Mouse (Mus musculus) embryonic facial prominence, embryonic 14.5 days (tissue): ENCODE results near the gene Trim71. TPM values are rescaled to one million over a fixed set of nuclear protein-coding genes. Genes with fewer than 3 reads are reported as not detected.
"Not testable (repeated sequence)": the region's sequence is repeated elsewhere in the genome, so short reads cannot be mapped to it uniquely, and the experiment has no call there.

ENCODE experiments used
- ATAC-seq: fragments of 200-750 bp; cut with Nextera tagmentation; 2 replicates; pipeline ENCODE4 v1.8.0; 2017; ENCODE audit warnings: low read depth, moderate number of reproducible peaks, moderate TSS enrichment
- DNase-seq: peaks from one replicate; pipeline ENCODE4 v3.0.0-alpha.2; 2015; ENCODE audit warnings: low spot score
- H3K27ac ChIP-seq: fragments of 300-500 bp; sonication (generic); replicated peaks from 2 replicates; pipeline ENCODE4 v1.5.1; 2014; ENCODE audit warnings: low read depth, mild to moderate bottlenecking, low read length, moderate library complexity
- H3K27me3 ChIP-seq: fragments of 300-500 bp; sonication (generic); replicated peaks from 2 replicates; pipeline ENCODE4 v1.6.1; 2014; ENCODE audit warnings: low read length; ENCODE audit not compliant: control insufficient read depth, insufficient read depth
- H3K36me3 ChIP-seq: fragments of 300-500 bp; sonication (generic); 2 replicates; pipeline ENCODE4 v1.6.1; 2014; ENCODE audit warnings: low read length, mixed read lengths; ENCODE audit not compliant: control insufficient read depth, insufficient read depth
- H3K4me1 ChIP-seq: fragments of 300-500 bp; sonication (generic); 2 replicates; pipeline ENCODE4 v1.6.1; 2014; ENCODE audit warnings: antibody characterized with exemption, low read length; ENCODE audit not compliant: control insufficient read depth, insufficient read depth
- H3K4me2 ChIP-seq: fragments of 300-500 bp; sonication (generic); 2 replicates; pipeline ENCODE4 v1.6.1; 2014; ENCODE audit warnings: low read depth, mild to moderate bottlenecking, low read length, moderate library complexity, mixed read lengths
- H3K4me3 ChIP-seq: fragments of 300-500 bp; sonication (generic); 2 replicates; pipeline ENCODE4 v1.5.1; 2014; ENCODE audit warnings: low read depth, mild to moderate bottlenecking, low read length
- H3K9ac ChIP-seq: fragments of 300-500 bp; sonication (generic); 2 replicates; pipeline ENCODE4 v1.6.1; 2014; ENCODE audit warnings: low read depth, mild to moderate bottlenecking, low read length, moderate library complexity, mixed read lengths
- H3K9me3 ChIP-seq: fragments of 300-500 bp; sonication (generic); 2 replicates; pipeline ENCODE4 v1.6.1; 2016; ENCODE audit warnings: low read length; ENCODE audit not compliant: control insufficient read depth
- WGBS: fragments of 180-500 bp; shearing (Covaris S2); extraction: QIAGEN DNeasy Blood & Tissue Kit; methylation state at CpG from one replicate; pipeline ENCODE4 v1.1.7; 2014; 5-methylcytosine and 5-hydroxymethylcytosine counted together
- polyA plus RNA-seq: library from polyadenylated mRNA; unstranded; fragments of >200 nt; fragmentation: Nextera tagmentation; extraction: Ambion mirVana; gene quantifications from 2 replicates; pipeline ENCODE4 v1.2.1, GENCODE M21; 2014

Trim71 gene
- polyA plus RNA-seq, 1 experiment from 2014 or later: 0.06 TPM

DNA sequence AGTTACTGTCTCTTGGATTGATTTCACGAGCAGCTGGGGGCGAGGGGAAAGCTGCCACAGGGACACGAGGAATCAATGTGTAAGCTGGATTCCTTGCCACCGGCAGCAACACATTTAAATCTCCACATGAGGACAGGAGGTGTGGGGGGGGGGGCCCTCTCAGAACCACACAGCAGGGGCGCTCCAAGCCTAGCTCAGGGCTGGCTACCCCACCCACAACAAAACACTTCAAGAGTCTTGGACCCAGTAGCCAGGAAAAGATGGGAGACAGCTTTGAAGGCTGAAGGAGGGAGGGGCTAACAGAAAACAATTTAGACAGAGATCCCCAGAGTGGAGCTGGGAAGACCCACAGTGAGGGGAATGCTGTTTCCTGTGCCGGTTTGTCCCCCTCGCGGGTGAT is 38.3 kb downstream of the Trim71 start:
- Histone ChIP-seq H3K4me1 (peaks cover 14% of the 10 kb centered on the region), H3K4me3 (no peak overlapping the region), H3K36me3 (no peaks in the 10 kb centered on the region), H3K9ac (no peak overlapping the region), H3K9me3 (no peaks in the 10 kb centered on the region), H3K27ac (no peak overlapping the region), H3K27me3 (no peaks in the 10 kb centered on the region), H3K4me2 (peak overlapping the region; percentile 36; the same call in 1 of the 2 replicates)
- DNase-seq: no peak
- no peak for ATAC-seq
- 1% methylated on average over 8 of the region's 8 CpGs for WGBS

DNA sequence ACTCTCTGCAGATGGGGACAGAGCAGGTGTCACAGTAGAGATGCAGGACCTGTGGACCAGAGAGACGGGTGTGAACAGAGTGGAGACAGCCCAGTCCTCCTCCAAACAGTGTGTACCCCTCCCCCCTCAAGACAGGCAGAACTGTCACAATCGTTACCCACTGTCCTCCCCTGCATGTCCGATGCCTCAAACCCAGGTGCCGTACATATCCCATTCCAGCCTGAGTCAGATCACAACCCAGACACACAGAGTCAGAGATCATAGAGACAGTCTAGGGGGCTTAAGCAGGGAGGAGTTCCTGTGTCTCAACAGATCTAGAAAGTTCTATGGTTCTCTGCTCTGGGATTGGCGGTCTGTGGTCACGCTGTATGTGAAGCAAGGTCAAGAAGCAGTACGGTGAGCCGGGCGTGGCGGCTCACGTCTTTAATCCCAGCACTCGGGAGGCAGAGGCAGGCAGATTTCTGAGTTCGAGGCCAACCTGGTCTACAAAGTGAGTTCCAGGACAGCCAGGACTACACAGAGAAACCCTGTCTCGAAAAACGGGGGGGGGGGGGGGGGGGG is 39.0 kb downstream of the Trim71 start:
- H3K9me3 ChIP-seq: no peaks in the 10 kb centered on the region
- ATAC-seq: no peak
- no peak overlapping the region for H3K27ac ChIP-seq
- no peak for DNase-seq
- 92% methylated on average over 13 of the region's 15 CpGs for WGBS
- peaks cover 13% of the 10 kb centered on the region for H3K4me1 ChIP-seq
- H3K4me3 ChIP-seq: no peak overlapping the region
- no peaks in the 10 kb centered on the region for H3K27me3 ChIP-seq
- no peak overlapping the region for H3K9ac ChIP-seq
- no peaks in the 10 kb centered on the region for H3K36me3 ChIP-seq
- H3K4me2 ChIP-seq: no peak overlapping the region

DNA sequence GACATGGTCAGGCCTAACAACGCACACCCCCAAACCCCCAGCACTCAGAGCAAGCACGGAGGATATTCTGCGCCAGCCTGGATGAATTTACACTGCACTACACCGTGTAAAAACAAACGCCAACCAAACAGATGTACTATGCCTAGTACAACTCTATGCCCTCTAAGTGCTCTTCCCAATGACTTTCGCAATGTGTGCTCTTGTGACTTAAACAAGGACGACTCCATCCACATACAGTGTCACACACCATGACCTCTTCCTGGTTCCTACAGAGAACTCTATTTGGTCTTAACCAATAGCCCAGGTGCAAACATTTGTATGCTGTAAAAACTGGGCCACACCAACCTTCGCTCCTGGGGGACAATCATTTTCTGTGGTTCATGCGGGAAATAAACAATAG is 41.7 kb downstream of the Trim71 start:
- H3K27ac ChIP-seq: no peak overlapping the region
- no peaks in the 10 kb centered on the region for H3K9me3 ChIP-seq
- H3K9ac ChIP-seq: no peak overlapping the region
- H3K27me3 ChIP-seq: no peaks in the 10 kb centered on the region
- H3K4me2 ChIP-seq: no peak overlapping the region
- peaks cover 4% of the 10 kb centered on the region; the same call in 1 of the 2 replicates for H3K4me1 ChIP-seq
- no peaks in the 10 kb centered on the region for H3K36me3 ChIP-seq
- H3K4me3 ChIP-seq: no peak overlapping the region
- 88% methylated on average over 9 of the region's 9 CpGs for WGBS
- ATAC-seq: no peak
- DNase-seq: no peak

GRCm38 (mm10) chr9:114522041-114522440 is 42.1 kb downstream of the Trim71 start:
- Histone ChIP-seq H3K4me1 (peaks cover 1% of the 10 kb centered on the region; the same call in 1 of the 2 replicates), H3K27me3 (no peaks in the 10 kb centered on the region), H3K36me3 (no peaks in the 10 kb centered on the region), H3K4me2 (no peak overlapping the region), H3K27ac (no peak overlapping the region), H3K9me3 (no peaks in the 10 kb centered on the region), H3K4me3 (no peak overlapping the region), H3K9ac (no peak overlapping the region)
- WGBS: 51% methylated on average over 5 of the region's 5 CpGs
- no peak for ATAC-seq
- DNase-seq: no peak

DNA sequence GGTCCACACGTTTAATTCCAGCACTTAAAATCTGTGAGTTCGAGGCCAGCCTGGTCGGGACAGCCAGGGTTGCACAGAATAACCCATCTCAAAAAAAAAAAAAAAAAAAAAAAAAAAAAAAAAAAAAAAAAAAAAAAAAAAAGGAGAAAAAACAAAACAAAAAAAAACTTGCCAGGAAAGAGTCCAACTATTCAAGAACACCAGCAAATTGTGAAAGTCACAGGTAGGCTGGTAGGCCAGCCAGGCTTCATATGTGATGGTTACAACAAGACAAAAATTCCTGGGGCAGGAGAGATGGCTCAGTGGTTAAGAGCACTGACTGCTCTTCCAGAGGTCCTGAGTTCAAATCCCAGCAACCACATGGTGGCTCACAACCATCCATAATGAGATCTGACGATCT is 43.6 kb downstream of the Trim71 start:
- H3K4me3 ChIP-seq, H3K4me1 ChIP-seq, H3K36me3 ChIP-seq, H3K4me2 ChIP-seq, H3K27me3 ChIP-seq, DNase-seq, H3K9ac ChIP-seq, H3K27ac ChIP-seq, ATAC-seq, H3K9me3 ChIP-seq: not testable (repeated sequence)
- 67% methylated on average over 4 of the region's 4 CpGs for WGBS

GRCm38 (mm10) chr9:114518812-114519477 is 45.2 kb downstream of the Trim71 start:
- WGBS: 73% methylated on average over 9 of the region's 9 CpGs
- H3K4me3 ChIP-seq: no peak overlapping the region
- H3K27me3 ChIP-seq: no peaks in the 10 kb centered on the region
- H3K4me1 ChIP-seq: no peaks in the 10 kb centered on the region
- no peak overlapping the region for H3K4me2 ChIP-seq
- H3K27ac ChIP-seq: no peak overlapping the region
- ATAC-seq (no peak), DNase-seq (no peak)
- H3K9ac ChIP-seq: no peak overlapping the region
- H3K36me3 ChIP-seq: 0 out of 2 replicates have a peak, but pooled peaks cover 1% of the 10 kb centered on the region
- H3K9me3 ChIP-seq: peaks cover 2% of the 10 kb centered on the region; the same call in 1 of the 2 replicates

GRCm38 (mm10) chr9:114517924-114518497 is 46.2 kb downstream of the Trim71 start:
- Histone ChIP-seq H3K36me3 (peaks cover 10% of the 10 kb centered on the region; the same call in 1 of the 2 replicates), H3K9ac (no peak overlapping the region), H3K4me3 (no peak overlapping the region), H3K9me3 (peaks cover 12% of the 10 kb centered on the region), H3K27me3 (no peaks in the 10 kb centered on the region), H3K4me2 (no peak overlapping the region), H3K27ac (no peak overlapping the region), H3K4me1 (no peaks in the 10 kb centered on the region)
- DNase-seq (no peak), ATAC-seq (no peak)
- WGBS: 82% methylated on average over 13 of the region's 13 CpGs

GRCm38 (mm10) chr9:114515364-114515763 is 48.8 kb downstream of the Trim71 start, which contains the start of gene C130032M10Rik:
Gene C130032M10Rik, plus strand, starts transcription at chr9:114515697.
- no peaks in the 10 kb centered on the region for H3K4me1 ChIP-seq
- WGBS: 50% methylated on average over 11 of the region's 11 CpGs
- H3K9me3 ChIP-seq: peaks cover 22% of the 10 kb centered on the region
- no peak within 1 kb of the TSS for H3K9ac ChIP-seq
- H3K36me3 ChIP-seq: peaks cover 17% of the 10 kb centered on the region; the same call in 1 of the 2 replicates
- H3K27me3 ChIP-seq: no peaks in the 10 kb centered on the region
- ATAC-seq: peak; percentile 55
- DNase-seq: peak; percentile 79
- no peak within 1 kb of the TSS for H3K4me3 ChIP-seq
- H3K27ac ChIP-seq: peak within 1 kb of the TSS; percentile 46; the same call in 1 of the 2 replicates
- H3K4me2 ChIP-seq: no peak within 1 kb of the TSS
